Mouse (Mus musculus) forebrain, embryonic 14.5 days (tissue): Measurements from ENCODE around the gene Vcam1. TPM values are rescaled to one million over a fixed set of nuclear protein-coding genes. Genes with fewer than 3 reads are reported as not detected.

Source experiments
- ATAC-seq: fragments of 200-750 bp; cut with Nextera tagmentation; 2 replicates; pipeline ENCODE4 v1.8.0; 2017; ENCODE audit warnings: mild to moderate bottlenecking, moderate library complexity
- DNase-seq: peaks from one replicate; pipeline ENCODE4 v3.0.0-alpha.2; 2015; ENCODE audit warnings: low spot score
- H3K27ac ChIP-seq: fragments of 300-500 bp; sonication (generic); 2 replicates; pipeline ENCODE4 v1.5.1; 2014; ENCODE audit warnings: low read depth, mild to moderate bottlenecking, control low read depth, low read length, moderate library complexity
- H3K27me3 ChIP-seq: fragments of 300-500 bp; sonication (generic); replicated peaks from 2 replicates; pipeline ENCODE4 v1.6.1; 2014; ENCODE audit warnings: low read length, control low read depth, mixed read lengths; ENCODE audit not compliant: control insufficient read depth, insufficient read depth
- H3K36me3 ChIP-seq: fragments of 300-500 bp; sonication (generic); 2 replicates; pipeline ENCODE4 v1.6.1; 2014; ENCODE audit warnings: low read length, control low read depth; ENCODE audit not compliant: control insufficient read depth, insufficient read depth
- H3K4me1 ChIP-seq: fragments of 300-500 bp; sonication (generic); 2 replicates; pipeline ENCODE4 v1.6.1; 2014; ENCODE audit warnings: antibody characterized with exemption, low read length, control low read depth; ENCODE audit not compliant: control insufficient read depth, insufficient read depth
- H3K4me2 ChIP-seq: fragments of 300-500 bp; sonication (generic); 2 replicates; pipeline ENCODE4 v1.6.1; 2014; ENCODE audit warnings: mild to moderate bottlenecking, control low read depth, low read length
- H3K4me3 ChIP-seq: fragments of 300-500 bp; sonication (generic); 2 replicates; pipeline ENCODE4 v1.5.1; 2014; ENCODE audit warnings: low read depth, low read length, control low read depth
- H3K9ac ChIP-seq: fragments of 300-500 bp; sonication (generic); 2 replicates; pipeline ENCODE4 v1.6.1; 2014; ENCODE audit warnings: mild to moderate bottlenecking, low read length, control low read depth, moderate library complexity
- H3K9me3 ChIP-seq: fragments of 300-500 bp; sonication (generic); replicated peaks from 2 replicates; pipeline ENCODE4 v1.6.1; 2016; ENCODE audit warnings: low read length, control low read depth, mixed read lengths; ENCODE audit not compliant: control insufficient read depth
- WGBS: fragments of 180-500 bp; shearing (Covaris S2); extraction: QIAGEN DNeasy Blood & Tissue Kit; methylation state at CpG from one replicate; pipeline ENCODE4 v1.1.7; 2014; 5-methylcytosine and 5-hydroxymethylcytosine counted together
- polyA plus RNA-seq: library from polyadenylated mRNA; unstranded; fragments of >200 nt; fragmentation: Nextera tagmentation; extraction: Ambion mirVana; gene quantifications from 2 replicates; pipeline ENCODE4 v1.2.1, GENCODE M21; 2014

Vcam1 gene
- polyA plus RNA-seq, 1 experiment from 2014 or later = 35.6 TPM

- Histone ChIP-seq H3K4me1 (no peaks in the 10 kb centered on the region), H3K4me2 (no peak overlapping the region), H3K4me3 (no peak overlapping the region), H3K27ac (no peak overlapping the region), H3K9me3 (no peaks in the 10 kb centered on the region), H3K27me3 (no peaks in the 10 kb centered on the region), H3K9ac (no peak overlapping the region), H3K36me3 (no peaks in the 10 kb centered on the region)
- WGBS = 70% methylated on average over 13 of the region's 13 CpGs
- ATAC-seq (no peak), DNase-seq (no peak)
These were observed 28.0 kb upstream of the Vcam1 start for GRCm38 (mm10) chr3:116157447-116157990.

DNA sequence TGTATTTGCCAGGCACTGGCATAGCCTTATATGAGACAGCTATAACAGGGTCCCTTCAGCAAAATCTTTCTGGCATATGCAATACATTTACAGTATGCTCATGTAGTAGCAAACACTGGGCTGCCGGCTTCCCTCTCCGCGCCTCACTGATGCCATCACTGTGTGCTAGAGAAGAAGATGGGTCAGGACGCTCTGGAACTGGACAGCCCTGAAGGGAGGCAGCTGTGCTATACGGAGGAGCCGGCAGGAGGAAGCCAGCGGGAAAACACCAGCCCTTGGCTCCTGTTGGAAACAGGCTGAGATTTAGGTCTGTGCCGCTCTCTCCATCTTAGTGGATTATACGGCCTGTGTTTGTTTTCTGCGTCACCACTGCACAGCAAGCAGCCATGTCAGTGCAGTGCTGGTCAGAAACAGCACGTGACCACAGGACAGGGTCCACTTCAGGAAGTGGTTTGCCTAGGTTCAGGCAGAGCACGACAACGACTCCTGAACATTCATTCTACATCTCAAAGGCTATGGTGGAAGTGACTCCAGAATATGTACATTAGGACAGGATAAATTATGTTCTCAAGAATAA lies 20.7 kb upstream of the Vcam1 start:
- no peaks in the 10 kb centered on the region for H3K9me3 ChIP-seq
- no peak overlapping the region for H3K4me3 ChIP-seq
- H3K4me2 ChIP-seq = no peak overlapping the region
- no peaks in the 10 kb centered on the region for H3K36me3 ChIP-seq
- no peak overlapping the region for H3K9ac ChIP-seq
- no peak for ATAC-seq
- no peaks in the 10 kb centered on the region for H3K27me3 ChIP-seq
- peaks cover 4% of the 10 kb centered on the region; the same call in 1 of the 2 replicates for H3K4me1 ChIP-seq
- WGBS = 89% methylated on average over 13 of the region's 13 CpGs
- H3K27ac ChIP-seq = no peak overlapping the region
- no peak for DNase-seq

- H3K36me3 ChIP-seq = no peaks in the 10 kb centered on the region
- H3K9me3 ChIP-seq = no peaks in the 10 kb centered on the region
- no peak for DNase-seq
- no peak overlapping the region for H3K4me2 ChIP-seq
- H3K27ac ChIP-seq = no peak overlapping the region
- H3K27me3 ChIP-seq = no peaks in the 10 kb centered on the region
- H3K4me1 ChIP-seq = peaks cover 4% of the 10 kb centered on the region; the same call in 1 of the 2 replicates
- WGBS = 70% methylated on average over 4 of the region's 4 CpGs
- ATAC-seq = no peak
- no peak overlapping the region for H3K9ac ChIP-seq
- H3K4me3 ChIP-seq = no peak overlapping the region
These were observed 19.6 kb upstream of the Vcam1 start for GRCm38 (mm10) chr3:116149096-116149495.

GRCm38 (mm10) chr3:116148676-116149075 lies 19.2 kb upstream of the Vcam1 start:
- Histone ChIP-seq H3K4me3 (no peak overlapping the region), H3K4me2 (no peak overlapping the region), H3K27ac (no peak overlapping the region), H3K4me1 (peaks cover 4% of the 10 kb centered on the region; the same call in 1 of the 2 replicates), H3K9me3 (no peaks in the 10 kb centered on the region), H3K36me3 (no peaks in the 10 kb centered on the region), H3K9ac (no peak overlapping the region), H3K27me3 (no peaks in the 10 kb centered on the region)
- WGBS = 88% methylated on average over 9 of the region's 9 CpGs
- no peak for ATAC-seq
- no peak for DNase-seq

- no peaks in the 10 kb centered on the region for H3K27me3 ChIP-seq
- no peaks in the 10 kb centered on the region for H3K4me1 ChIP-seq
- WGBS = 91% methylated on average over 3 of the region's 3 CpGs
- no peak overlapping the region for H3K27ac ChIP-seq
- H3K9me3 ChIP-seq = no peaks in the 10 kb centered on the region
- H3K4me2 ChIP-seq = no peak overlapping the region
- ATAC-seq (no peak), DNase-seq (no peak)
- H3K4me3 ChIP-seq = no peak overlapping the region
- H3K9ac ChIP-seq = no peak overlapping the region
- no peaks in the 10 kb centered on the region for H3K36me3 ChIP-seq
These were observed 11.7 kb upstream of the Vcam1 start for GRCm38 (mm10) chr3:116141226-116141625.

GRCm38 (mm10) chr3:116139000-116139399 lies 9.5 kb upstream of the Vcam1 start:
- no peak for DNase-seq
- H3K27ac ChIP-seq = no peak overlapping the region
- ATAC-seq = no peak
- H3K4me2 ChIP-seq = no peak overlapping the region
- 80% methylated on average over 5 of the region's 5 CpGs for WGBS
- no peaks in the 10 kb centered on the region for H3K36me3 ChIP-seq
- H3K9ac ChIP-seq = no peak overlapping the region
- H3K4me1 ChIP-seq = no peaks in the 10 kb centered on the region
- H3K4me3 ChIP-seq = no peak overlapping the region
- no peaks in the 10 kb centered on the region for H3K9me3 ChIP-seq
- no peaks in the 10 kb centered on the region for H3K27me3 ChIP-seq

DNA sequence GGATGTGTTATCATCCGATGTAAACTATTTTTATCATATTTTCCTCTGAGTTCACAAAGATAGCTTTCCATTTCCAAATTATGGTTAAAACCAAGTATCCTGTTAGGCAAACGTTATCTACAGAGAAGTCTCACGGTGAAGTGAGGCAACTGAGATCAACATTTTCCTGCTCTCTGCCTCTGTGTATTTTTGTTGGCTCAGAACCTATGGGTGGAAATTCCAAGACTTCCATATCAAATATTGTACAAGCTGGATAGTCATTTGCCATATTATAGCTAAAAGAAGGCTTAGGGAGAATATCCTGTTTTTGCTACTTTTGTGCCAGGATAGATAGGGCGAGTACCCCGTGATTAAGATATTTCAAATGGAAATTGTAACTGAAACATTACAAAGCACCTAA lies 8.6 kb upstream of the Vcam1 start:
- no peak overlapping the region for H3K4me2 ChIP-seq
- H3K9ac ChIP-seq = no peak overlapping the region
- H3K36me3 ChIP-seq = no peaks in the 10 kb centered on the region
- H3K9me3 ChIP-seq = no peaks in the 10 kb centered on the region
- no peak for DNase-seq
- no peaks in the 10 kb centered on the region for H3K4me1 ChIP-seq
- ATAC-seq = no peak
- H3K27ac ChIP-seq = no peak overlapping the region
- H3K4me3 ChIP-seq = no peak overlapping the region
- 92% methylated on average over 5 of the region's 5 CpGs for WGBS
- no peaks in the 10 kb centered on the region for H3K27me3 ChIP-seq

DNA sequence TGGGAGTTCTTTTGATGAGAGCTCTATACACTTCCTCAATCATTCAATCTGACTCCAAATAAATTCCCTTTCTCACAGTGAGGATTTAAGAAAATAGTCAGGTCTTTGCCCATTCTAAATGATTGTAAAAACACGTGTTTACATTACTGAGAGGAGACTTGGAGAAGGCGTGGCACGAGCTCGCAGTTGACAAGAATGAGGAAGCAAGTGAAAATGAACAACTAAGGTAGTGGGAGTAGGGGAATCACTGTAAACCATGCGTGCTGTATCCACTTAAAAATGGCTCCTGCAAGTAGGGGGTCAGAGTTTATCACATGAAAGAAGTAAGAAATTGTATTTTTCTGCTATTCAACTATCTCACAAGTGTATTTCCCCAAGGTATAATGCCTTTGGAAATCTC lies 3.9 kb upstream of the Vcam1 start:
- Histone ChIP-seq H3K27me3 (no peaks in the 10 kb centered on the region), H3K4me3 (no peak overlapping the region), H3K9me3 (no peaks in the 10 kb centered on the region), H3K4me1 (peaks cover 4% of the 10 kb centered on the region; the same call in 1 of the 2 replicates), H3K4me2 (no peak overlapping the region), H3K36me3 (no peaks in the 10 kb centered on the region), H3K27ac (no peak overlapping the region), H3K9ac (no peak overlapping the region)
- ATAC-seq = no peak
- no peak for DNase-seq
- WGBS = 79% methylated on average over 5 of the region's 5 CpGs

- Histone ChIP-seq H3K27me3 (no peaks in the 10 kb centered on the region), H3K4me1 (peaks cover 4% of the 10 kb centered on the region; the same call in 1 of the 2 replicates), H3K27ac (no peak overlapping the region), H3K9me3 (no peaks in the 10 kb centered on the region), H3K9ac (no peak overlapping the region), H3K4me2 (no peak overlapping the region), H3K36me3 (no peaks in the 10 kb centered on the region), H3K4me3 (no peak overlapping the region)
- ATAC-seq = no peak
- no peak for DNase-seq
- 81% methylated on average over 3 of the region's 3 CpGs for WGBS
These were observed 1.2 kb upstream of the Vcam1 start for GRCm38 (mm10) chr3:116130711-116131110.
